8 mouse cellular contexts compared by ENCODE assay signal in the genomic region with DNA sequence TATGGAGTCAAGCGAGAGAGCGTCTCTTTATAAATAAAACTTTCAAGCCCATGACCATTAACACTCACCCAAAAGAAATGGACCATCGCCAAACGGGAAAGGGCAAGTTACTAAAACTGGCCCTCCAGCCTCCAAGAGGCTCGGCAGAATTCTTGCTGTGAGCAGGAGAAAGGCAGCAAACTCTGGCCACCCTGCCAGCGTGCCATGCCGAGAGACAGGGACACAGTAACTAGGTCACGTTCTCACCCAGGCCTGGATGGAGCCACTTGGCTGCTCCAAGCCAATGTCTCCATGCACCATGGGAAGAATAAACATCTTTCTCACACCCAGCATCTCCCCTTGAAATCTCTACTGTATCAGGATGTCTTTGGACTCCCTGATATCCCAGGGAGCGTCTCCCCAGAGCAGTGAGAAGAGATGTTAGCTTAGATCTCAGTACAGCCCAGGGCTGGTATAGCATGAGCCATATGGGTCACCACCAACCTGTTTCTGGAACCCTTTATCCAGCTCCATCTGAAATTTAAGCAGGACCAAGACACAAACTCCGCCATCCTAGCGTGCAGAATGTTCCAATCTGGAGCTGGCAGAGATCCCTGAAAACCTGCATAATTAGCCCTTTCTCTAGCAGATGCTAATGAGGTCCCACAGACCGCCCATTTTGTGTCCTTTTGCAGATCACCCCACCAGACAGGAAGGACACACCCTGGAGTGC. TPM values are rescaled to one million over a fixed set of nuclear protein-coding genes. Genes with fewer than 3 reads are reported as not detected.
DNase-seq lines count a peak whose midpoint lies in the region; ATAC-seq lines count a peak whose summit lies in the region.

No protein-coding gene starts in this region.

- no peaks in the 10 kb centered on the region for H3K27me3 ChIP-seq in forebrain, embryonic 15.5 days
- H3K27me3 ChIP-seq in forebrain, embryonic 10.5 days (ENCODE audit: poor library complexity, severe bottlenecking) = no peaks in the 10 kb centered on the region
- no peaks in the 10 kb centered on the region for H3K27me3 ChIP-seq in kidney, embryonic 14.5 days (ENCODE audit: control insufficient read depth, insufficient read depth, low read length)

- H3K9me3 ChIP-seq in forebrain, embryonic 15.5 days = no peaks in the 10 kb centered on the region
- H3K9me3 ChIP-seq in forebrain, embryonic 10.5 days = no peaks in the 10 kb centered on the region
- no peaks in the 10 kb centered on the region for H3K9me3 ChIP-seq in kidney, embryonic 14.5 days (ENCODE audit: control insufficient read depth, low read length)

- intact Hi-C loops in left cerebral cortex, postnatal 25 days (cut with DNase I) = no loop called here

- no peak for DNase-seq in forebrain, embryonic 10.5 days (ENCODE audit: extremely low spot score, low spot score)
- peak; percentile 42 for DNase-seq in brain, embryonic 18.5 days (ENCODE audit: low read depth, low spot score)
- peak; percentile 21 for DNase-seq in gastrocnemius, postnatal 10 days
- DNase-seq in left cerebral cortex, postnatal 25 days (ENCODE audit: low spot score in 2 of 2) = peak; percentile 65 to 88
- no peak for DNase-seq in B cell, adult 2 months

- H3K9ac ChIP-seq in forebrain, embryonic 15.5 days (replicated peaks) = no peak overlapping the region
- no peak overlapping the region for H3K9ac ChIP-seq in kidney, embryonic 14.5 days (ENCODE audit: low read depth, low read length)

- peaks cover 18% of the 10 kb centered on the region for H3K4me1 ChIP-seq in forebrain, embryonic 15.5 days
- peaks cover 14% of the 10 kb centered on the region for H3K4me1 ChIP-seq in forebrain, embryonic 10.5 days
- H3K4me1 ChIP-seq in kidney, embryonic 14.5 days (ENCODE audit: control insufficient read depth, insufficient read depth, low read length) = no peaks in the 10 kb centered on the region

- H3K4me3 ChIP-seq in forebrain, embryonic 15.5 days = no peak overlapping the region
- no peak overlapping the region for H3K4me3 ChIP-seq in forebrain, embryonic 10.5 days
- H3K4me3 ChIP-seq in kidney, embryonic 14.5 days (ENCODE audit: low read length) = no peak overlapping the region

- H3K36me3 ChIP-seq in forebrain, embryonic 15.5 days = no peaks in the 10 kb centered on the region
- no peaks in the 10 kb centered on the region for H3K36me3 ChIP-seq in forebrain, embryonic 10.5 days (replicated peaks)
- no peaks in the 10 kb centered on the region for H3K36me3 ChIP-seq in kidney, embryonic 14.5 days (ENCODE audit: control insufficient read depth, insufficient read depth, low read length)

- WGBS in forebrain, embryonic 15.5 days = 61% methylated on average over 12 of the region's 12 CpGs
- WGBS in forebrain, embryonic 10.5 days = 82% methylated on average over 12 of the region's 12 CpGs
- WGBS in kidney, embryonic 14.5 days = 86% methylated on average over 12 of the region's 12 CpGs

- H3K27ac ChIP-seq in forebrain, embryonic 15.5 days (replicated peaks) = peak overlapping the region; percentile 65
- H3K27ac ChIP-seq in forebrain, embryonic 10.5 days = no peak overlapping the region
- H3K27ac ChIP-seq in kidney, embryonic 14.5 days (ENCODE audit: low read depth, low read length) = no peak overlapping the region

- ATAC-seq in forebrain, embryonic 15.5 days (replicated peaks) = peak; percentile 83
- no peak for ATAC-seq in granulocyte monocyte progenitor cell, adult 5-6 weeks (replicated peaks; ENCODE audit: poor library complexity, severe bottlenecking)
- ATAC-seq in kidney, embryonic 14.5 days (ENCODE audit: low FRiP score, low TSS enrichment) = no peak

- no peak overlapping the region; the same call in 1 of the 2 replicates for H3K4me2 ChIP-seq in forebrain, embryonic 15.5 days (replicated peaks)
- no peak overlapping the region for H3K4me2 ChIP-seq in kidney, embryonic 14.5 days (replicated peaks; ENCODE audit: low read depth, low read length)

RNA-seq across cellular contexts. Expression of a gene that starts 38.7 kb away (rescaled TPM):
- 6.5 and 8.4 TPM in 2 replicates for polyA plus RNA-seq in forebrain, embryonic 15.5 days (2015; fragmentation: Nextera tagmentation; extraction: Ambion mirVana)
- polyA plus RNA-seq in forebrain, embryonic 10.5 days (2016; fragmentation: Nextera tagmentation; extraction: Ambion mirVana) = 0.62 and 0.85 TPM in 2 replicates
- total RNA-seq in gastrocnemius, postnatal 10 days (2021) = 1 to 10 TPM; 2.4 to 5.0 TPM
- 100 to 1,000 TPM; 115 to 116 TPM for total RNA-seq in left cerebral cortex, postnatal 25 days (2021)
- total RNA-seq in granulocyte monocyte progenitor cell, adult 5-6 weeks (2014; fragmentation: Nextera tagmentation) = 1.8 and 4.5 TPM in 2 replicates
- total RNA-seq in granulocyte monocyte progenitor cell, adult 5-6 weeks (2017) = 0.26 and 0.78 TPM in 2 replicates
- 1.3 and 2.4 TPM in 2 replicates for polyA plus RNA-seq in kidney, embryonic 14.5 days (2014; fragmentation: Nextera tagmentation; extraction: Ambion mirVana)

Comparison
In these comparisons a context has a peak if more than half of its experiments do, and no peak if none do; other contexts are left out.
1. DNase-seq: peak in brain, embryonic 18.5 days (single experiment), gastrocnemius, postnatal 10 days (single experiment) and left cerebral cortex, postnatal 25 days (2 of 2); none in forebrain, embryonic 10.5 days (single experiment) and B cell, adult 2 months (0 of 2).
2. RNA of a gene that starts 38.7 kb away (total RNA-seq): 115 to 116 TPM in left cerebral cortex, postnatal 25 days; 2.4 to 5.0 TPM in gastrocnemius, postnatal 10 days and 0.26 to 4.5 TPM in granulocyte monocyte progenitor cell, adult 5-6 weeks; every median in the first group is over 10 times any median in the second.